ENCODE assay signal across 14 mouse cellular contexts in genomic region chr12:99385897-99386834, GRCm38 (mm10).
A peak's percentile ranks its signal among the peaks of the same experiment; 100 is the strongest.
DNase-seq lines count a peak whose midpoint lies in the region; ATAC-seq and TF ChIP-seq lines count a peak whose summit lies in the region.
"Had no signal": no experiment of that assay in that cellular context is flagged by ENCODE, and none has a peak within 500 bp of the region (broad histone marks: within the 10 kb centered on the region; RNA-seq: fewer than 3 reads in every experiment).

No protein-coding gene starts in this region.

- 0 out of 2 replicates have a peak overlapping the region, but pooled peaks have one; percentile 21 for H3K9ac ChIP-seq in heart, embryonic 12.5 days
- H3K9ac ChIP-seq in ES-Bruce4 (ENCODE audit: low read depth, poor library complexity, severe bottlenecking): no peak overlapping the region; the same call in 1 of the 2 replicates
- H3K9ac ChIP-seq in heart, embryonic 15.5 days: no peak overlapping the region

- H3K4me3 ChIP-seq in heart, embryonic 12.5 days: no peak overlapping the region
- no peak overlapping the region for H3K4me3 ChIP-seq in ES-Bruce4 (ENCODE audit: low read depth, low read length)
- no peak overlapping the region for H3K4me3 ChIP-seq in heart, embryonic 15.5 days
- H3K4me3 ChIP-seq in kidney, adult 2 months (ENCODE audit: insufficient read depth, low read depth, low read length): no peak overlapping the region
- H3K4me3 ChIP-seq: hindbrain, embryonic 10.5 days had no signal

- ATAC-seq in heart, embryonic 12.5 days (ENCODE audit: insufficient number of reproducible peaks, low FRiP score): peak; percentile 57; the same call in 1 of the 2 replicates
- peak; percentile 44; the same call in 1 of the 2 replicates for ATAC-seq in heart, embryonic 15.5 days (replicated peaks; ENCODE audit: insufficient number of reproducible peaks, insufficient read depth, low FRiP score, low read depth)
- ATAC-seq: activated CD4-positive, CD25-positive, alpha-beta regulatory T cell, adult 4 months; lung, postnatal 0 days had no signal

- peaks cover 42% of the 10 kb centered on the region for H3K4me1 ChIP-seq in heart, embryonic 12.5 days (replicated peaks)
- H3K4me1 ChIP-seq in ES-Bruce4 (ENCODE audit: control insufficient read depth, insufficient read depth, low read length): peaks cover 6% of the 10 kb centered on the region
- peaks cover 25% of the 10 kb centered on the region for H3K4me1 ChIP-seq in heart, embryonic 15.5 days (replicated peaks)
- H3K4me1 ChIP-seq in kidney, adult 2 months (ENCODE audit: control insufficient read depth, insufficient read depth, low read length): no peaks in the 10 kb centered on the region

- TF ChIP-seq POLR2A in ES-Bruce4 (IDR thresholded peaks at IDR 0.05; ENCODE audit: insufficient read depth, low read length): no peak
- no peak for TF ChIP-seq POLR2A in kidney, adult 2 months (IDR thresholded peaks at IDR 0.05; ENCODE audit: low read depth, low read length)

- peak overlapping the region; percentile 6 for H3K4me2 ChIP-seq in heart, embryonic 12.5 days
- H3K4me2 ChIP-seq in heart, embryonic 15.5 days: no peak overlapping the region

- TF ChIP-seq CTCF in ES-Bruce4 (IDR thresholded peaks at IDR 0.05; ENCODE audit: low read depth, low read length): no peak
- TF ChIP-seq CTCF in kidney, adult 2 months (conservative IDR thresholded peaks at IDR 0.05; ENCODE audit: insufficient read depth, insufficient read length, low read depth, low read length): no peak

- peaks cover 29% of the 10 kb centered on the region for H3K36me3 ChIP-seq in heart, embryonic 12.5 days
- peaks cover 11% of the 10 kb centered on the region for H3K36me3 ChIP-seq in ES-Bruce4 (ENCODE audit: control insufficient read depth, insufficient read depth, low read length, poor library complexity, severe bottlenecking)
- H3K36me3 ChIP-seq in heart, embryonic 15.5 days: peaks cover 22% of the 10 kb centered on the region
- no peaks in the 10 kb centered on the region for H3K36me3 ChIP-seq in kidney, adult 2 months (ENCODE audit: control insufficient read depth, insufficient read depth, low read length)

- no peak for TF ChIP-seq EP300 in ES-Bruce4 (IDR thresholded peaks at IDR 0.05; ENCODE audit: insufficient read depth, low read depth, low read length)

- 42% methylated on average over 17 of the region's 17 CpGs for WGBS in heart, embryonic 12.5 days
- WGBS in heart, embryonic 15.5 days: 44% methylated on average over 17 of the region's 17 CpGs
- 86% methylated on average over 17 of the region's 17 CpGs for WGBS in kidney, adult 2 months

- no peaks in the 10 kb centered on the region for H3K27me3 ChIP-seq in heart, embryonic 12.5 days (replicated peaks)
- H3K27me3 ChIP-seq in ES-Bruce4 (ENCODE audit: control insufficient read depth, insufficient read depth, low read length, poor library complexity, severe bottlenecking): no peaks in the 10 kb centered on the region
- H3K27me3 ChIP-seq in heart, embryonic 15.5 days: no peaks in the 10 kb centered on the region
- no peaks in the 10 kb centered on the region for H3K27me3 ChIP-seq in kidney, adult 2 months (replicated peaks; ENCODE audit: control insufficient read depth, insufficient read depth, low read length)

- intact Hi-C loops in heart, postnatal 36 days (cut with DNase I): no loop called here

- no peak for DNase-seq in heart, postnatal 36 days
- DNase-seq in ZHBTc4 (ENCODE audit: low read depth, low spot score): peak; percentile 64
- DNase-seq in right cerebral cortex, postnatal 25 days: no peak
- no peak for DNase-seq in kidney, adult 2 months
- DNase-seq: cerebellum, adult 11-12 months; layer of hippocampus, adult 9-11 months; spleen, adult 18-20 months; thymus, postnatal 14 days had no signal

- peak overlapping the region; percentile 76 for H3K27ac ChIP-seq in heart, embryonic 12.5 days (ENCODE audit: poor library complexity, severe bottlenecking)
- H3K27ac ChIP-seq in ES-Bruce4 (ENCODE audit: insufficient read depth, low read length): peak overlapping the region; percentile 32
- peak overlapping the region; percentile 50 for H3K27ac ChIP-seq in heart, embryonic 15.5 days
- H3K27ac ChIP-seq in kidney, adult 2 months (ENCODE audit: insufficient read depth, low read depth, low read length): no peak overlapping the region
- H3K27ac ChIP-seq: hindbrain, embryonic 10.5 days had no signal

- no peaks in the 10 kb centered on the region for H3K9me3 ChIP-seq in heart, embryonic 12.5 days (replicated peaks)
- no peaks in the 10 kb centered on the region for H3K9me3 ChIP-seq in ES-Bruce4 (replicated peaks; ENCODE audit: control insufficient read depth, insufficient read depth, low read length, poor library complexity, severe bottlenecking)
- no peaks in the 10 kb centered on the region for H3K9me3 ChIP-seq in heart, embryonic 15.5 days (replicated peaks)
- H3K9me3 ChIP-seq: hindbrain, embryonic 10.5 days had no signal
